Mouse (Mus musculus) heart, embryonic 14.5 days (tissue): ENCODE data around the gene Spata1. TPM values are rescaled to one million over a fixed set of nuclear protein-coding genes. Genes with fewer than 3 reads are reported as not detected.

Experiments
- ATAC-seq: fragments of 200-750 bp; cut with Nextera tagmentation; 2 replicates; pipeline ENCODE4 v1.8.0; 2017; ENCODE audit warnings: low read depth, moderate TSS enrichment; ENCODE audit not compliant: insufficient number of reproducible peaks, insufficient read depth, low FRiP score
- H3K27ac ChIP-seq, 2 experiments: fragments of 200-500 bp in 1 of 2; fragments of 300-500 bp in 1 of 2; sonication (generic) in 1 of 2; replicated peaks in 1 of 2; 2 replicates each; pipeline ENCODE4 v1.5.1; 2012 to 2014; ENCODE audit warnings: low read depth in 2 of 2, low read length in 2 of 2, control low read depth in 1 of 2, mild to moderate bottlenecking in 1 of 2, mixed read lengths in 1 of 2; ENCODE audit not compliant: control insufficient read depth in 1 of 2, insufficient read depth in 1 of 2
- H3K27me3 ChIP-seq: fragments of 300-500 bp; sonication (generic); 2 replicates; pipeline ENCODE4 v1.6.1; 2014; ENCODE audit warnings: mild to moderate bottlenecking, low read length, control low read depth; ENCODE audit not compliant: control insufficient read depth, insufficient read depth
- H3K36me3 ChIP-seq: fragments of 300-500 bp; sonication (generic); 2 replicates; pipeline ENCODE4 v1.6.1; 2014; ENCODE audit warnings: mild to moderate bottlenecking, control low read depth, low read length, mixed read lengths; ENCODE audit not compliant: control insufficient read depth, insufficient read depth
- H3K4me1 ChIP-seq, 2 experiments: fragments of 200-500 bp in 1 of 2; fragments of 300-500 bp in 1 of 2; sonication (generic) in 1 of 2; 2 replicates each; pipeline ENCODE4 v1.6.1; 2012 to 2014; ENCODE audit warnings: low read length in 2 of 2, control low read depth in 1 of 2, mixed read lengths in 1 of 2; ENCODE audit not compliant: control insufficient read depth in 2 of 2, insufficient read depth in 2 of 2
- H3K4me2 ChIP-seq: fragments of 300-500 bp; sonication (generic); 2 replicates; pipeline ENCODE4 v1.6.1; 2014; ENCODE audit warnings: mild to moderate bottlenecking, low read length
- H3K4me3 ChIP-seq, 2 experiments: fragments of 200-500 bp in 1 of 2; fragments of 300-500 bp in 1 of 2; sonication (generic) in 1 of 2; 2 replicates each; pipeline ENCODE4 v1.5.1; 2012 to 2014; ENCODE audit warnings: low read length in 2 of 2, mild to moderate bottlenecking in 2 of 2, control low read depth in 1 of 2, low read depth in 1 of 2, moderate library complexity in 1 of 2; ENCODE audit not compliant: control insufficient read depth in 1 of 2, insufficient read depth in 1 of 2
- H3K9ac ChIP-seq: fragments of 300-500 bp; sonication (generic); 2 replicates; pipeline ENCODE4 v1.6.1; 2014; ENCODE audit warnings: mild to moderate bottlenecking, low read length
- H3K9me3 ChIP-seq: fragments of 300-500 bp; sonication (generic); 2 replicates; pipeline ENCODE4 v1.6.1; 2016; ENCODE audit warnings: low read length, control low read depth; ENCODE audit not compliant: control insufficient read depth
- WGBS: fragments of 180-500 bp; shearing (Covaris S2); extraction: QIAGEN DNeasy Blood & Tissue Kit; methylation state at CpG from one replicate; pipeline ENCODE4 v1.1.7; 2014; 5-methylcytosine and 5-hydroxymethylcytosine counted together
- polyA plus RNA-seq: library from polyadenylated mRNA; unstranded; fragments of >200 nt; fragmentation: Nextera tagmentation; extraction: Ambion mirVana; gene quantifications from 2 replicates; pipeline ENCODE4 v1.2.1, GENCODE M21; 2014

Spata1 gene
- polyA plus RNA-seq, 1 experiment from 2014 or later: 6.5 TPM

DNA sequence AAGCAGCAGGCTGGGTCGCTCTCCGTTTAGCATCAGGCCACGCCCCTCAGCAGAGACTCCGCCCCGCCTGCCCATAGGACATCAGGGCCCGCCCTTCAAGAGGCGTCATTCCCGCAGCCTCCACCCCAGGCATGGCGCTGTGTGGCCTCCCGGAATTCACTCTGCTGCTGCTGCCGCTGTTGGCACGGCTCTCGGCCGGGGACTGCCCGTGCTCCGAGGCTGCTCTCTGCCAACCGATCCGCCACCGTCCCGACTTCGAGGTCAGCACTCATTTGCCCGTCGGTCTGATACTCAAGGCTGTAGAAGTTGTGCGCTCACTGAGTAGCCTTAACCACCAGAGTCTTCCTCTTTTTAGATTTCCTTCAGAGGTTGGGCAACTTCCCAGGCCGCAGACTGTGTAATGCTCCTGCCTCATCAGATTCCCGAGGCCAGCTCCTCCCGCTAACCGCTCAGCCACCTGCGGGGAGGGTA is 49.1 kb downstream of the Spata1 start:
- H3K4me1 ChIP-seq: peaks cover 0 to 2% of the 10 kb centered on the region in 2 experiments; a peak in 1 of 4 replicates
- H3K4me2 ChIP-seq: peak overlapping the region; percentile 79
- H3K36me3 ChIP-seq: peaks cover 3% of the 10 kb centered on the region
- ATAC-seq: peak; percentile 98
- H3K4me3 ChIP-seq: peak overlapping the region; percentile 67 to 73
- under 1% methylated on average over 29 of the region's 29 CpGs for WGBS
- H3K27me3 ChIP-seq: no peaks in the 10 kb centered on the region
- peaks cover 5% of the 10 kb centered on the region; the same call in 1 of the 2 replicates for H3K9me3 ChIP-seq
- H3K9ac ChIP-seq: peak overlapping the region; percentile 79
- peak overlapping the region; percentile 76 to 77 for H3K27ac ChIP-seq

DNA sequence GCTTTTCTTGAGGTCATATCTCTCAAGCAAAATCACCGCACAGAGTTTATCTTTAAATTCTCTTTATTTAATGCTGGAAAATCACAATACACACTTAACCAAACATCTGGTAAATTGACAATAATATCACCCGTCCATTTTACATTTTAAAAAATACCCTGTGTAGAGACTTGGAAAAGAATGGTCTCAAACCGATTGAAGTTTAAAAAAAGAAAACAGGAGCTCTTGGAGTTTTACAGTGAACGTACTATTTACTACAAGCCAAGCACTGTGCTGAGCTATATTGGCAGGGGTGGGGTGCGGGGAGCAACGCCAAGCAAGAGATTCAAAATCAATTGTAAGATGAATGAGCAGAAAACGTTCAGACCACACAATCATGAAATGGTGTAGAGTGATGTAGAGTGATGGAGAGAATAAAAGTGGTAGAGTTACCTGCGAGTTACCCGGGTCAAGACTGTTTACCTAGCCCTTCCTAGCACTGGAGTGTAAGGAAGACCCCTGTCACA is 49.8 kb downstream of the Spata1 start, which contains the start of gene Ctbs:
Ctbs (plus strand) TSS at position 51 of the 506 bp plus-strand sequence.
- Histone ChIP-seq H3K4me1 (peaks cover 0 to 2% of the 10 kb centered on the region in 2 experiments; a peak in 1 of 4 replicates), H3K27ac (peak within 1 kb of the TSS; percentile 76 to 77), H3K4me2 (peak within 1 kb of the TSS; percentile 79), H3K36me3 (no peaks in the 10 kb centered on the region), H3K4me3 (peak within 1 kb of the TSS; percentile 67 to 73), H3K27me3 (no peaks in the 10 kb centered on the region), H3K9me3 (peaks cover 5% of the 10 kb centered on the region; the same call in 1 of the 2 replicates), H3K9ac (peak within 1 kb of the TSS; percentile 79)
- ATAC-seq: no peak; the same call in 1 of the 2 replicates
- WGBS: 49% methylated on average over 9 of the region's 9 CpGs

DNA sequence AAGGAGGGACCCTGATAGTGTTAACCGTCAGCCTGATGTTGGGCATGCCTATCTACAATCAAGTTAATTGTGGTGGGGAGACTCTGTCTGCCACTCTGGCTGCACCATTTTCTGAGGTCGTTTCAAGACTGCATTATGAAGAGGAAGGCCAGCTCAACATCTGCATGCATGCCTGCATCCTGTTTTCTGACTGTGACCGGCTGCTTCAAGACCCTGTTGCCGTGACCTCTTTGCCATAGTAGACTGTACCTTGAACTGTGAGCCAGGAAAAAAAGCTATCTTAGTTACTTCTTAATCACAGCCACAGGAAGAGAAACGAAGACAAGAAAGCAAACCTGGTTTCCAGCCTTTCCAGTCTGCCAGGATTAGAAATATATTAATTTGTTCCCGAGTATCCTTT is 50.6 kb downstream of the Spata1 start:
- H3K9me3 ChIP-seq: peaks cover 5% of the 10 kb centered on the region; the same call in 1 of the 2 replicates
- no peak overlapping the region; a peak in 1 of 4 replicates for H3K27ac ChIP-seq
- H3K27me3 ChIP-seq: no peaks in the 10 kb centered on the region
- no peak overlapping the region for H3K4me3 ChIP-seq
- H3K4me1 ChIP-seq: peaks cover 0 to 2% of the 10 kb centered on the region in 2 experiments; a peak in 1 of 4 replicates
- H3K4me2 ChIP-seq: no peak overlapping the region
- 56% methylated on average over 6 of the region's 6 CpGs for WGBS
- ATAC-seq: no peak
- no peaks in the 10 kb centered on the region for H3K36me3 ChIP-seq
- no peak overlapping the region for H3K9ac ChIP-seq

DNA sequence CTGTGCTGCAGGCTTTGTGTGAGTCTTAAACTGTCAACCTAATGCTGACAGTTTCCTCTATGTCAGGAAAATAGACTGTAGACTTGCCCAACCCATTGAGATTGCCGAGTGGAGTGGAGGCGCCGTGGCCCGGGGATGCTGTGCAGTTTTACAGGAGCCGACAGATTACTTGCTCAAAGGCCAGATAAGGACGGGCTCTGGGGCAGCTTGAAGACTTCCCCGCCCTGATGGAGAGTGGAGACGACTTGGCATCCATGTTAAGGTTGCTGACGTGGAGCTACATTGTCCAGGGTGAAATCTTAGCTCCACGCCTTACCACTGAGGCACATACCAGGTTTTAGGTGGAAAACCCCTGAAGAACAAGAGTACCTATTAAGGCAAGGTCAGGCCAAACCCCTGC is 51.2 kb downstream of the Spata1 start:
- no peak overlapping the region for H3K9ac ChIP-seq
- WGBS: 50% methylated on average over 10 of the region's 10 CpGs
- no peak overlapping the region for H3K4me3 ChIP-seq
- ATAC-seq: no peak
- peaks cover 4% of the 10 kb centered on the region; the same call in 1 of the 2 replicates for H3K36me3 ChIP-seq
- H3K4me1 ChIP-seq: peaks cover 0 to 2% of the 10 kb centered on the region in 2 experiments; a peak in 1 of 4 replicates
- H3K9me3 ChIP-seq: peaks cover 5% of the 10 kb centered on the region; the same call in 1 of the 2 replicates
- no peak overlapping the region for H3K4me2 ChIP-seq
- no peak overlapping the region for H3K27ac ChIP-seq
- H3K27me3 ChIP-seq: no peaks in the 10 kb centered on the region

DNA sequence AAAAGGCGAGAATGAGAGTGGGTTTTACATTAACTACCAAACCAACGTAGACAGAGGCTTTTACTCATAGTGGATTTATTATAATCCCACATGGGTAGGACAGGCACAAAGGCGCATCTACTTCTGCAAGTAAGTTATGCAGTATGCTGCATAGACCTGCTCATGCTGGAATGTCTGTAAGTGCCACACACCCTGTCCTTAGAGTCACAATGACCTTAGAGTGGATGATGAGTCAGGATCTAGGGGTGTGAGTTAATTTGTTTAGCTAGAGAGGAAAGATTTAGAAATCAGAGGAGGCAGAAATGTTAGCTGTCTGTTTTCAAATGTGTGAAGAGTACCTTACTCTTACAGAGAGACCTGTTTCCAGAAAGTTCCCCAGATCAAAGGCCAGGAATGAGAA is 52.0 kb downstream of the Spata1 start:
- Histone ChIP-seq H3K27ac (no peak overlapping the region), H3K36me3 (peaks cover 5% of the 10 kb centered on the region; the same call in 1 of the 2 replicates), H3K9ac (no peak overlapping the region), H3K9me3 (peaks cover 5% of the 10 kb centered on the region; the same call in 1 of the 2 replicates), H3K4me2 (no peak overlapping the region), H3K4me3 (no peak overlapping the region), H3K27me3 (no peaks in the 10 kb centered on the region), H3K4me1 (peaks cover 0 to 2% of the 10 kb centered on the region in 2 experiments; a peak in 1 of 4 replicates)
- WGBS: 85% methylated on average over 3 of the region's 3 CpGs
- no peak for ATAC-seq

DNA sequence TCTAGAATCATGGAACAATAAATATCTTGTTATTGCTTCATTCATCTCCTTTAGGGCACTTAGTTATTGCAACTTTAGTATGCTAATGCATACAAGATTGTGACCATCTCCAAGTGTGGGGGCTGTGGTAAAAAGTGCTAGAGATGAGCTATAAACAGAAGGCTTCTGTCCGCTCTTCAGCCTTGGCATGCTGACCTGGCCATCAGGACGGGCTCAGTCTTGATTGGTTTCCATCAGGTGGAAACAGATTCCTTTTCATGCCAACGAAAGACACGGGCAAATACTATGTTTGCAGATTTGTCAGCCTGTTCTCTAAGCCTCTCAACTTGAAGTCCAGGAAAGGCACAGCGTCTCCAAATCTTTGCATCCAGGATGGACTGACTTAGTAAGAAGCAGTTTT is 52.4 kb downstream of the Spata1 start:
- H3K27me3 ChIP-seq: no peaks in the 10 kb centered on the region
- ATAC-seq: no peak
- H3K4me3 ChIP-seq: no peak overlapping the region
- peaks cover 5% of the 10 kb centered on the region; the same call in 1 of the 2 replicates for H3K9me3 ChIP-seq
- no peak overlapping the region for H3K4me2 ChIP-seq
- 89% methylated on average over 5 of the region's 5 CpGs for WGBS
- H3K27ac ChIP-seq: no peak overlapping the region
- peaks cover 0 to 2% of the 10 kb centered on the region in 2 experiments; a peak in 1 of 4 replicates for H3K4me1 ChIP-seq
- H3K9ac ChIP-seq: no peak overlapping the region
- peaks cover 7% of the 10 kb centered on the region; the same call in 1 of the 2 replicates for H3K36me3 ChIP-seq

DNA sequence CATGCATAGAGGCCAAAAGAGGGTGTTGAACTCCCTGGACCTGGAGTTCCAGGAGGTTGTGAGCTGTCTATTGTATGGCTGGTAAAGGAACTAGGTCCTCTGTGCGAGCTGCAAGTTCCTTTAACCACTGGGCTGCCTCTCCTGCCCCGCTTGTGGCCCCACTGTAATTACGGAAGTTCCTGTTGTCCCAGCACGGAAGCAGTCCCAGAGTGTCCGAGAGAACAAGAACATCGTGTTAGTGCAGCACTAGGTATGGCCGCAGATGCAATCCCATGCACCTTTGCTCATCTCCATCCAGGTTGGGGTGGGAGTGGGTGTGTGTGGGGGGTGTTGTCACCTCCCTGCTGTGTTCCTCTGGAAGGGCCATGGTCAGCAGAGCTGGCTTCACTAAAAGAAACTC is 54.7 kb downstream of the Spata1 start:
- Histone ChIP-seq H3K36me3 (peaks cover 13% of the 10 kb centered on the region), H3K4me1 (peaks cover 0 to 2% of the 10 kb centered on the region in 2 experiments; a peak in 1 of 4 replicates), H3K4me2 (no peak overlapping the region), H3K27me3 (no peaks in the 10 kb centered on the region), H3K4me3 (no peak overlapping the region), H3K9ac (no peak overlapping the region), H3K27ac (no peak overlapping the region), H3K9me3 (peaks cover 5% of the 10 kb centered on the region; the same call in 1 of the 2 replicates)
- 79% methylated on average over 7 of the region's 7 CpGs for WGBS
- no peak for ATAC-seq
